Mouse (Mus musculus): ENCODE data around the gene Usp10.
A peak's percentile ranks its signal among the peaks of the same experiment; 100 is the strongest.

Gene Usp10

GRCm38 (mm10) chr8:119915298-119915697, 5.1 kb downstream of the Usp10 start:
- DNase-seq (ENCODE audit: low spot score), result no peak

- no peak for DNase-seq (ENCODE audit: low spot score)
These were observed 6.2 kb downstream of the Usp10 start for GRCm38 (mm10) chr8:119916237-119916892.

- no peak for DNase-seq (ENCODE audit: low spot score)
These were observed 7.3 kb downstream of the Usp10 start for GRCm38 (mm10) chr8:119917415-119917814.

- DNase-seq (ENCODE audit: low spot score), result no peak
These were observed 8.0 kb downstream of the Usp10 start for GRCm38 (mm10) chr8:119918155-119918567.

- DNase-seq (ENCODE audit: low spot score), result no peak
These were observed 13.1 kb downstream of the Usp10 start for GRCm38 (mm10) chr8:119923259-119923658.

- no peak for DNase-seq (ENCODE audit: low spot score)
These were observed 15.3 kb downstream of the Usp10 start for GRCm38 (mm10) chr8:119925428-119925827.

- no peak for DNase-seq (ENCODE audit: low spot score)
These were observed 16.3 kb downstream of the Usp10 start for GRCm38 (mm10) chr8:119926474-119926873.

- DNase-seq (ENCODE audit: low spot score), result peak; percentile 55
These were observed 17.4 kb downstream of the Usp10 start for GRCm38 (mm10) chr8:119927422-119928092.

- DNase-seq (ENCODE audit: low spot score), result no peak
These were observed 21.2 kb downstream of the Usp10 start for GRCm38 (mm10) chr8:119931317-119931716.

GRCm38 (mm10) chr8:119933681-119934080, 23.5 kb downstream of the Usp10 start:
- DNase-seq (ENCODE audit: low spot score), result no peak

- DNase-seq (ENCODE audit: low spot score), result no peak
These were observed 25.4 kb downstream of the Usp10 start for GRCm38 (mm10) chr8:119935541-119935940.

GRCm38 (mm10) chr8:119938481-119938880, 28.3 kb downstream of the Usp10 start:
- DNase-seq (ENCODE audit: low spot score), result no peak

- no peak for DNase-seq (ENCODE audit: low spot score)
These were observed 29.2 kb downstream of the Usp10 start for GRCm38 (mm10) chr8:119939336-119939735.

- DNase-seq (ENCODE audit: low spot score), result no peak
These were observed 31.3 kb downstream of the Usp10 start for GRCm38 (mm10) chr8:119941471-119941870.

GRCm38 (mm10) chr8:119943616-119944015, 33.5 kb downstream of the Usp10 start:
- no peak for DNase-seq (ENCODE audit: low spot score)

- DNase-seq (ENCODE audit: low spot score), result peak; percentile 59
These were observed 34.1 kb downstream of the Usp10 start for GRCm38 (mm10) chr8:119944096-119944811.

- DNase-seq (ENCODE audit: low spot score), result no peak
These were observed 36.2 kb downstream of the Usp10 start for GRCm38 (mm10) chr8:119946326-119946865.

GRCm38 (mm10) chr8:119947653-119948052, 37.5 kb downstream of the Usp10 start:
- DNase-seq (ENCODE audit: low spot score), result no peak

GRCm38 (mm10) chr8:119948340-119948739, 38.2 kb downstream of the Usp10 start:
- no peak for DNase-seq (ENCODE audit: low spot score)

GRCm38 (mm10) chr8:119952282-119952681, 42.1 kb downstream of the Usp10 start:
- no peak for DNase-seq (ENCODE audit: low spot score)

- no peak for DNase-seq (ENCODE audit: low spot score)
These were observed 42.6 kb downstream of the Usp10 start for GRCm38 (mm10) chr8:119952747-119953146.

GRCm38 (mm10) chr8:119955333-119955732, 45.2 kb downstream of the Usp10 start:
- DNase-seq (ENCODE audit: low spot score), result no peak

GRCm38 (mm10) chr8:119958076-119958475, 47.9 kb downstream of the Usp10 start:
- peak; percentile 16 for DNase-seq (ENCODE audit: low spot score)
